Mouse (Mus musculus): ENCODE data around the gene Rnf19b.

The Rnf19b gene

DNA sequence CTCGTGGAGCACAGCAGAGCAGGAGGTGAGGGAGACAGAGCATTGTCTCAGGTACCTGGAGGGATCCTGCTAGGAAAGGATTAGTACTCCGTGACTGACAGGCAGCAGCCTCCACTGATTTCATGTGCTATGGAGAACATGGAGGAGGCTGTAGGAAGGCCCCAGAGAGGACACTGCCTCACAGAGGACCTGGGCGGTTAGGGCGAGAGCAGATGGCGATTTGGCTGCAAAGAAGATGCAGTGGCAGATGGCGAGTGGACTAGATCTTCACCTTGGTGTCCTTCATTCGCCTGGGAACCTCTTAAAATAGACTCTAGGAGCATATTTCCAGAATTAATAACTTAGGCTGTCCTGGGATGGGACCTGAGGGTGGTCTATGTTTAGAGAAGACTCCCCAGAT, 23.0 kb downstream of the Rnf19b start:
- DNase-seq = no peak

DNA sequence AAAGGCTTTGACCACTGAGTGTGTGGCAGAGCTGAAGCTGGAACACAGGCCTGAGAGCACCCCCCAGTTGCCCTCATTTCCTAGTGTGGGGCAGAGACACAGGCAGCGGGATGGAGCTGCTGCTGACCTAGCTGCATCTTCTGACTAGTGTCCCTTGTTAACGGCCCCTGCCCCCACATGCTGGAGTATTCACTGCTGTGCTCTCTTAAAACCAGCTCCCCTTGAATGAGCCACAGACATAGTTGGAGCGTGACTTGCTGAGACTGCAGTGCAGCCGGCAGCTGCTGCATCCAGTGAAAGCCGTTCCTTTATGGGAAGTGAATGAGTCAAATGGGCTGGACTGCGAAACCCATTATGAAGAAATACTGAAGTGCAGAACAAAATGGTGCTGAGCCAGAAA, 23.4 kb downstream of the Rnf19b start:
- no peak for DNase-seq

DNA sequence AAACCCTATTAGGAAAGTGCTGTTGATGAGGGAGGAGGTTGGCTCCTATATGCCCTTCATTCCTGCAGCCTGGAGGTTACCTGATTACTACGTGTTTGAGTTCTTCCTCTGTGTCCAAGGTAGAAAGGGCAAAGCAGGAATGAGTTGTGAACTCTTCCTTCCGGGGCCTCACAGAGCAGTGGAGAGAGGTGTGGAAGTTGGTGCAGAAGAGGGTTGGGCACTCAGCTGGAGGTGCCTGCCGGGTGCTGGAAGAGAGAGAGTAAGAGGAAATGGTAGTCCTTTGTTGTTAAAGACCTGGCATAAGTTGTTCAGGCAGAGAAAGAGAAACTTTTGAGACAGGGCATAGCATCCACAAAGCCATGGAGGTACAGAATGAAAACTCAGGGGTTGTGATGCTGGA, 23.9 kb downstream of the Rnf19b start:
- no peak for DNase-seq

DNA sequence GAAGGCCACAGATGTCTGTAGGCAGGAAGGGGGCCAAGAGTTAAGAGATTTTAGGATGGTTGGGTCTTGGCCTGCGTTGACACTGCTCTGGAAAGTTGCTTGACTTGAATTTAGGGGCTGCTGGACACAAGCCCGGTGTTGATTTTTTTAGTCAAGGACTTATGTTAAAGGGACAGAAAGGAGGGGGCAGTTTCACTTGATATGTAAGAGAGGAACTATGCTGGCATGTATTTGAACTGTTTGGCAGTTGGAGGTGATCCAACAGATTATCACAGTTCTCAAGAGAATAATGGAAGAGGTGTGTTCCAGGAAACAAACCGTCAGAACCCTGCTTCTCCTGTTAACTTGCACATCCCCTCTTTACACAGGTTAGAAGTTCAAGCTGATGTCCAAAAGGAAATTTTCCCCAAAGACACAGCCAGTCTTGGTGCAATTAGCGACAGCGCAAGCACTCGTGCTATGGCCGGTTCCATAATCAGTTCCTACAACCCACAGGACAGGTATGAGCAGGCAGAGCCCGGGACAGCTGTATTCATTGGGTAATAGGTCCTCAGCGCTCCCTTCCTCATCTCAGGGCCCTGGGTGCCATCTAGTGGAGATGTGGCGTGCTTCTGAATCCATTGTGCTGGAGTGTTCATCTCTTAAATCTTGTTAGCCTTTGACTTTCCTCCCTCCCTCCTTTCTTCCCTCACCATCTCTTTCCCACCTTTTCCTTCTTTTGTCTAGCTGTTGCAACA, 24.5 kb downstream of the Rnf19b start:
- DNase-seq = peak; percentile 79

DNA sequence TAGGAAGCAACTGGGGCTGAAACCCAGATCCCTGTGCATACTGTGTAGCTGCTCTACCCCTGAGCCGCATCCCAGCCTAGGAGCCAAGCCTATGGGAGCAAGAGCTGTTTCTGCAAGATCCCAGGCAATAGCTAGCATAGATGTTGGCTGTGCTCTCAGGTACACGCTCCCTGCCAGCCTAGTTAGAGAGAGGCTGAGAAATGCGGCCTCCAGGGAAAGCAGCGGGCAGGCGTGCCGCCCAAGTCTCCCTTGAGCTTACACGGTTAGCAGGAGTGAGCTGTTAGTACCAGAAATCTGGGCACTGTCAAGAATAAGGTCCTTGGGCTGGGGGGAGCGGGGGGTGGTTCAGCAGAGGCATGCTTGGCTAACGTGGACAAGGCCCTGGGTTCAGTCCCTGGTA, 26.8 kb downstream of the Rnf19b start:
- DNase-seq = no peak

DNA sequence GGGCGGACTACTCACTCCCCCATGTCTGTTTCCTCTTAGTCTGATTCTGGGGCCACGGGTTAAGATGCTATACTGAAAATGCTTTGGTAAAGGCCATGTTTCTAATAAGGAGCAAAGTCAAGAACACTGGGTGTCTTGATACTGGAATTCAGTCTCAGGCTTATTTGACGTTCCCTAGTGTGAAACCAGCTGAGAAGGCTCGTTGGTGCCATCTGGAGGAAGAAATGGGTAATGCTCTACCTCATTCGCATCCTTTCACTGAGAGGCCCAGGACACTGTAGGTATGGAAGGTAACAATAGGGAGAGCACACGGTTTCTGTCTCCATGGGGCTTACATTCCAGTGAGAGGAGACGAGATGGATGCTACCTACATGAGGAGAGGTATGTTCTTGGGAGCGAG, 28.0 kb downstream of the Rnf19b start:
- peak; percentile 85 for DNase-seq

DNA sequence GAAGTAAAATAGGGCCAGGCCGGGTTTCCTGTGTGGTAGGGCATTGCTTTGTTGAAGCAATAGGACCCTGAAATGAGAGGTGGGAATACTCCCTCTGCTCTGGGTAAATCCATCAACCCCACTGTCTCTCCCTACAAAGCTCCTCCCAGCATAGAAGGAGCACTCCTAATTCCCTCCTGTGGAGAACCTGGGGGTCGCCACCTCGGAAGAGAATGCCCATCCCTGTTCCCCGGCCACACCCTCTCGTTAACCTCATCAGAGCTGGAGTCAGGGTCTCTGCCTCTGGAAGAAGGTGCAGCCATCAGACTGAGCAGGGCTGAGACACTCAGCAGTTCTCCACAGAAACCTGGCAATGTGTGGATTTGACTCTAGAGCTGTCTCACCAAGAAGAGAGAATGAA, 29.8 kb downstream of the Rnf19b start:
- DNase-seq = no peak

DNA sequence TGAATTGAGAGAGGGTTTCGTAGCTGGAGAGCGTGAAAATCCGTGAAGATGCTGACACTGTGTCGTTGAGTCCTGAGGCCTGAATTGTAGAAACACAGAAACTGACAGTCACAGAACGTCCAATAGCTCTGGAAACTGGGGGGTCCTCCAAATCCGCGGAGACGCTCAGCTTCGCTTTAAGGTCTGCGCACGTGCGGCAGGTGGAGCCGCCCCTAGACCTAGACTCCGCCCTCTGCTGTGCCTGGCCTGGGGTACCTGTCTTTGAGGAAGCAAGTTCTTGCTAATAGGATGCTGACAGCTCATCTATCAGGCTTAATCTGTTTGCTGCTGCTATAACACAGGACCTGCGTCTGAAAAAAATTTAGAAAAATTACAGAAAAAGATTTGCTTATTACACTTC, 37.2 kb downstream of the Rnf19b start:
- no peak for DNase-seq

DNA sequence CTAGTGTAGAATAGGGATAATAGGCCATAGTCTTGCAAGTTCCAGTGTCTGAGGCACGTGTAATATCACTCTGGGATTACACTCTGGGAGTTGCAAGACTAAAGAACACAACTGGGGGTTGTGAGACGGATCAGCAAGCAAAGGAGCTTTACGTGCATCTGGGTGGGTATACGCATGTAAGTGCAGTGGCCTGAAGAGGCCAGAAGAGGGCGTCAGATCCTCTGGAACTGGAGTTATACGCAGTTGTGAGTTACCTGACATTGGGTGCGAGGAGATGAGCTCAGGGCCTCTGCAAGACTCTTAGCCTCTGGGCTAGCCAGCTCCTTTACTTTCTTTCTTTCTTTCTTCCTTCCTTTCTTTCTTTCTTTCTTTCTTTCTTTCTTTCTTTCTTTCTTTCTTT, 38.9 kb downstream of the Rnf19b start:
- DNase-seq = no peak

DNA sequence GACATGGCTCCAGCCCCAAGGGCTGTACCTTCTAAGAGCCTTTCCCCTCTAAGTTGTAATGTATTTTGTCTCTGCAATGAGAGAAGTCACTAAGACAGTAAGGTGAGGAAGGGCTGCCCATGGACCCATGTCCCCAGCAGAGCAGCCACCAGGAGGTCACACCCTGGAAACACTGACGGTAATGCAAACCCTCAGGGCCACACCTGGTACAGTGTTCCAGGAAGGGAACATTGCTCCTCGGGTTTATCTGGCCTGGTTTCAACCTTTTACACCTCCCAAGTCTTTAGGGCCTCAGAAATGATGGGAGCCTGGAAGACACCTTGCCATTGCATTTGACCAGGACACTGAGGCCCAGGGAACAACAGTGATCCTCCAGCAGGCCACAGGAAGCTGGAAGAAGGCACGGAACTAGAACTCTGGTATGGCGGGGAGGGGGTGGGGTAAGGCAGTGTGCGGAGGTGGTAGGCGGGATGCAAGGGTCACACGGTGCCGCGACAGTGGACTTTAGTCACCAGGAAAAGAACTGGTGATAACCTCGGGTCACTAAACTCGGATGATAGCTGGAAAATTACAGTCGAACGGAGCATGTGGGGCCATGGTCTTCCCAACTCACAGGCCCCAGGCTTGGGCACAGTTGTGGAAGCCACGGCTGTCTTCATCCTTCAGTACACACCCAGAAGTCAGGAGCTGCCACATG, 44.2 kb downstream of the Rnf19b start:
- DNase-seq = no peak

DNA sequence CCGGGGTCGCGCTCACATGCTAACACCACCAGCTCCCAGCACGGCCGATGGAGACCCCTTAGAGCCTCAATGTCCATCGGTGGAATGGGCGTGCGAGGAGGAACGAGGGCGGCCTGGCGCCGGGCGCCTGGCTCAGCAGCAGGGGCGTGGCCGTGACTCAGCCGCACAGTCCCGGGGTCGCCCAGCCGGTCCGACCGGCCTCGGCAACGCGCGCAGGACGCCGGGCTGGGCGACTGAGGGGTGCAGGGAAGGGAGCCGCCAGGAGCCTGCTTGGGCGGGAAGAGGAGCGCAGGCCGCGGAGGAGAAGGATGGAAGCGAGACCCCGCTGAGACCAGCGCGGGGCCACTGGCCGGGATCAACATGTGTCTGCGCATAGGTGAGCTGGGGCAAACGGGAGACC, 47.3 kb downstream of the Rnf19b start, which contains the start of gene Tmem54:
Gene Tmem54 (plus strand): TSS at position 193 of the 400 bp plus-strand sequence.
- no peak for DNase-seq

DNA sequence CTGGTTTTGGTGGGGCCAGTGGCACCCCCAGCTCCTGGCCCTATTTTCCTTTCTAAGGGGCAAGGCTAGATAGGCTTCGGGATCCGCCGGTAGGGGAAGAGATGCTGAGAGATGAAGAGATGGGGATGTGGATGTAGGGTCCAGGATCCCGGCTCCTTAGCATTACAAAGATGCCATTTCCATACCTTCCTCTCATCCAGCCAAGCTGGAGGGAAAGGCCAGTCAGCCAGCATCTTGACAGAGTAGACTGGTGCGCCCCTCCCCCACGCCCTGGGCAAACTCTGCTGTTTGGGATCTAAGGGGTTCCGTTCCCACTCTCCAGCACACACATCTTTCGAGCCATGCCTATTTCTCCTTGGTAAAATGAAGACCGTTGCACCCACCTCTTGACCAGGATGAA, 48.0 kb downstream of the Rnf19b start:
- no peak for DNase-seq

DNA sequence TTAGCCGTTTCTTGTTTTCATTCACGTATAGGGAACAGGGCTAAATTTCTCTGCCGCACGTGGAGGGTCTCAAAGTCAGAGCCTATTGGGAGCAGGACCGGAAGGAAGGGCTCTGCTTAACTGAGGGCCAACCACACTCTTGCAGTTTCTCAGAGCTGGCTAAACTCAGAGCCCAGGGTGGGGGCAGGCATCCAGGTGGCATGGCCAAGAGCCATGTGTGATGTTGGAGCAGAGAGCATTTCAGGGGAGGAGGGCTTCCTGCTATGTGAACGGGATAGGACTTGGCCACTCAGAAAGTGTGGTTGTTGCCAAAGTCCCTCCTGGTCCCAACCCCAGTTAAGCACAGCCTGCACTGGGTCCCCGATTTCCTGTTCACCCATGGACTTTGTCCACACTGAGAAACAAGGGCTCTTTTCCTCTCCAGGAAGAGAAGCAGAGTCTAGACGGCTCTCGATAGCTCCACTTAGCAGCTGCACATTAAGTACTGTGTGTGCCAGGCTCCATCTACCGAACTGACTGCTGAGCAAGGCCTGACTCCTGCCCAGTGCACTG, 49.4 kb downstream of the Rnf19b start:
- DNase-seq = no peak

DNA sequence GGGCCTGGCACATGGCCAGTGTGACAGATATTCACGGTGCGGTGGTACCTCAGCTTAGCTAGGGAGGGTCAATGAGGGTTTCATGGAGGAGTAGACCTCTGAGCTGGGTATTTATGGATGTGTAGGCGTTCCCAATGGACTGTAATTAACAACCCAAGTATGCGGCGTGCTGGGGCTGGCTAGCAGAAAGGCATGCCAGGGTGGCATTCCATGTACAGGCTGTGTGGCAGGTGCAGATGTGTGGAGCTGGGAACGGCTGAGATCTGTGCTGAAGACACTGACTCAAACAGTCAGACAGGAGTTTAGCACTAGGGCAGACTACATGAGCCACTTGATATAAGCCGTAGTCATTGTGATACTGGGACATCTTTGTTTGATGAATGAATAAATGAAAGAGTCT, 50.6 kb downstream of the Rnf19b start:
- DNase-seq = no peak

DNA sequence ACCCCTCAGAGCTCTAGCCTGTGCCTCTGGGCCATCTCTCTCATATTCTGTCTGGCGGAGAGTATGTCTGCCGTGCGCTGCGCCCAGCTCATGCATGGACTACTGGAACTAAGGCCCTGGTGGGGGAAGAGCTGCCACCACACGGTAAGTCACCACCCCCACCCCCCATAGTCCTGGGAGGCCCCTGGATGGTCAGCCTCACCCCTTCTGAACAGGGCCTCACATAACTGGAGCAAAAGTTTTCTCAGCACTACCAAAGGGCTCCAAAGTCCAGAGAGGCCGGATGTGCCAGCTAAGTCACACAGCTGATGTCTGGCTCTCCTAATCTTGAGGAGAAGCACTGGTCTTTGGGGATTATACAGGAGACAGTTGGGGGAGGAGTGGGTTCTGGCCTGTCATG, 52.7 kb downstream of the Rnf19b start:
- DNase-seq = no peak

DNA sequence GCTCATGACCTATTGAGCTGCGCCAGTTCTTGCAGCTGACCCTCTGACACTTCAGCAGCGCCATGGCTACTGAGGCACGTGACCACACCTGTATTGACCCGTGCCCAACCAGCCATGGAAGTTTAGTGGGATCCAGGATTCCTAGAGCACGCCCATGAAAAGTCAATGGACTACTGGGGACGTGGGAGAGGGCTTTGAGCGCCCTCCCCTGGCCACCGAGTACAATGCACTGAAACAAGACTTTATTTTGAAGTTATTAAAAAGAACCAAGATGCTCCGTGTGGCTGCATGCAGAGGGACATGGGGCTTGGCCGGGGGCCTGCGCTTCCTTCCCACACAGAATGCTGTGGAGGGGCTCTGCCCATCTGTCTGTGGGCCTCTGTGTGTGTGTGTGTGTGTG, 53.3 kb downstream of the Rnf19b start:
- no peak for DNase-seq

DNA sequence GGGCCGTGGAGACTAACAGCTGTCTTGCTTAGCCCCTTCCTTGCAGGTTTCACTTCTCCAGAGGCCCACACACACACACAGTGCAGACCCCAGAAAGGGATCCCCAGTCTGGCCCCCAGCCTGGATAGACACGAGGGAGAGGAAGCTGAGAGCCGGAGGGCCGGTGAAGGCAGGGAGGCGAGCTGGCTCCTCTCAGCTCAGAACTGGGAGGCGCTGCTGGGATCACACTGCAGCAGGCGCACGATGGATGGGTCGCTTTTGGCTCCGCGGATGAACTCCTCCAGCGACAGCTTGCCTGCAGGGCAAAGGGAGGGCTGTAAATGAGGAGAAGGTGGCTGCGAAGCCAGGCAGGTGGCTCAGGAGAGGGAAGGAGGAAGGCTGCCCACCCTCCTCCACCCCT, 54.2 kb downstream of the Rnf19b start:
- no peak for DNase-seq

DNA sequence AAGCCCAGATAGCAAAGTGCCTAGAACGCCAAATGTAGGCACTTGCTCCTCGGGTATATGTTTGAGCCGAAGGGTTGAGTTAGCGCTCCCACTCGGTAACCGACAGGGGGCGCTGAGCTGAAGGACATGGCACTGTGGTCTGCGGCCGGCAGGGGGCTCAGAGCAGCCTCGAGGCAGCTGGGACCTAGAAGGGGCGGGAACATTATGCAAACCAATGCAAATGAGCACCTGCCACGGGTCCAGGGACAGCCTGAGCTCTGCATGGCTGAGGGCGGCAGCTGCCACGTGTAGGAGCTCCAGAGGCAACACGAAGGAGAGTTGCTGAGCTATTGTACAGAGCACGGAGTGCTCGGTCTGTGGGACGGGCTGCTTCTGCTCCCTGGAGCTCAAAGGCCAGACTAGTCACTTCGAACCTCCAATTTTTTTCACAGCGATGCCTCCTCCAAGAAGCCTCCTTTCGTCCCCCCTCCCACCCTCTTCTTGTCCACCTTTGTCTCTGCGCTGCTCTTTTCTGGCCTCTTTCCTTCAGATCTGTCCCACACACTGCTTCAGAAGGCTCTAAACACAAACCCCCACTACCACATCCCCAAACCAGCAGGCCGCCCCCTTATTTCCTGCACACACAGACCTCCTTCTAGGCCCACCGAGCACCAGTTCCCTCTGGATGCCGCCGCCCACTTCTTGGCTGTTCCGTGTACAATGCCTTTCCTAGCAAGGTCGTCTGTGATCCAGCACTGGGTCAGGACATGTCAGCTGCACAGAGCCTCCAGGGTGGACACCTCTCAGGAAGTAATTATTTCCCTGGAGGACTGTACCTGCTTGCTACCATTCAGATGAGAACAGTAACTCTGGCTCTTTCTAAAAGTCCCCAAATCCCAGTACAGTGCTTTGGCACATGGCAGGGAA, 55.3 kb downstream of the Rnf19b start:
- DNase-seq = peak; percentile 65

DNA sequence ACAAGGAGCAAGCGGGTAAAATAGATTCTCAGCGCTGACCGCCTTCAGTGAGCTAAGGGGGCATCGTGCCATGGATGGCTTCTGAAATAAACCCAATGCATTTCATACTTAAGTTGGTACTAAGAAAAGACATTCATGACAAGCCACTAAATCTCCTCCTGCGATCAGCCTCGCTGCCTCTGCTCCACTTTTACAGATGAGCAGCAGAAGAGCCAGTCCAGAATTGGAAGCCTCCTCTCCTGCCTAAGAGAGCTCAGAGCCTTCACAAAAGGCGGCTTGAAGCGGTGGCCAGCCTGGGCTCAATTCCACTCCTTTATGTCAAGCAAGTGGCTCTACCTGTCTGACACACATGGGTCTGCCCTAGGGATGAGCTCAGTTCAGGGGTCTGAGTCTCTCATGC, 58.6 kb downstream of the Rnf19b start:
- DNase-seq = no peak

DNA sequence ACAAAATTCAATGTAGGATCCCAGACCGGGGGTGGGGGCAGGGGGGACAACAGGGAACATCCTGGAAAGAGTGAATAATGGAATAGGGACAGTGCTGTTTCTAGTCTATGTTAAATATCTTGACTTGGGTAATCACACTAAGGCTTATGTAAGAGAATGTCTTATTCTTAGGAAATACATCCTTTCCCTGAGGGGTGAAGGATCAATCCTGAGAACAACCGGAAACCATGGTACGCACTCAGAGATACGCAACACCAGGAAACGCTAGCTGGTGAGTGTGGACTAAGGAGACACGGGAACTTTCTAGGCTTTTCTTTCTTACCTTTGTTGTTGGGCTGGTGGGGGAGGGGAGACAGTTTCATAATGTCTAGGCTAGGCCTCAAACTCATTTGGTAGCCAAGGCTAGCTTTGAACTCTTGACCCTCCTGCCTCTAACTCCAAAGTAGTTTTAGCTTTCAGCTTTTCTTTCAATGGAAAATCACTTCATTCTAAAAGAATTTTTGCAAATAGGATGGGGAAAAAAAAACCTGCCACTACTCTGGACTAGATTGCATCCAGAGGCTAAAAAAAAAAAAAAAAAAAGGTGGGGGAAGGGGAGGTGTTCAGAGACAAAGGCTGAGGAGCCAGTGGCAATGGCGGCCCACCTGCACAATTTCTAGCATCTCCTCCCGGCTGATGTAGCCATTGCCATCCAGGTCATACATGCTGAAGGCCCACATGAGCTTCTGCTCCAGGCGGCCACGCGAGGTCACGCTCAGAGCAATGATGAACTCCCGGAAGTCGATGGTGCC, 59.8 kb downstream of the Rnf19b start:
- DNase-seq = no peak

DNA sequence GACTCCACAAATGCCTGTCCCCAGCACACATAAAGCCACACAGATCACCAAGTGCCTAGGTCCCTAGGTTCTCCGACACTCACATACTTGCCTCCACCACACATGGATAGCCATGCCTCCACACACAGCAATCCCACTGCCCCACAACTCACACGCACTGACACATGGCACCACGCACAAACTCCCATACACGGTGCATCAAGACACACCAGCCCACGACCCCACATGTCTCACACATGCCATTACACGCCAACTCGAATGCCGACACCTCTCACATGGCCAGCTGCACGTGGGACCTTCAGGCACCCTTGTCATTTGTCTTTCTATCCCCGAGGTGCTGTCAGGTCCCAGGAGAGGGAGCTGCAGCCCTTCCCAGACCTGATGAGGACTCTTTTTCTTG, 61.6 kb downstream of the Rnf19b start:
- no peak for DNase-seq

All from kidney, adult 9 months (tissue).